Mouse (Mus musculus) MEL (cell line): ENCODE measurements at regions not wholly inside any gene's neighbourhood (a gene's known extent, or its start where the extent isn't known, plus 50 kb on each side); places are given as distances from the start of the nearest gene placed in this dataset.

Experiments
- CTCF ChIP-seq, 3 experiments: IDR thresholded peaks in 2 of 3; conservative IDR thresholded peaks in 1 of 3; 2 replicates each; pipeline ENCODE4 v1.5.1; 2011 to 2012; ENCODE audit warnings: low read length in 3 of 3, low read depth in 2 of 3, mild to moderate bottlenecking in 2 of 3, improper control_type of control experiment in 1 of 3, inconsistent platforms in 1 of 3, mixed read lengths in 1 of 3, moderate library complexity in 1 of 3; ENCODE audit not compliant: control insufficient read depth in 1 of 3, insufficient read depth in 1 of 3, poor library complexity in 1 of 3, severe bottlenecking in 1 of 3
- EP300 ChIP-seq, 2 experiments: IDR thresholded peaks; 2 replicates each; pipeline ENCODE4 v1.6.1; 2011; ENCODE audit warnings: improper control_type of control experiment in 2 of 2, low read length in 2 of 2, low read depth in 1 of 2, mild to moderate bottlenecking in 1 of 2
- GATA1 ChIP-seq: IDR thresholded peaks from 2 replicates; pipeline ENCODE4 v1.6.1; 2011; ENCODE audit warnings: low read depth, low read length, improper control_type of control experiment

GRCm38 (mm10) chr12:9266221-9266620 lies 236.4 kb downstream of the Ttc32 start:
- no peak for TF ChIP-seq CTCF (IDR thresholded peaks at IDR 0.05 in 2 of 3, conservative IDR thresholded peaks at IDR 0.05 in 1 of 3; ENCODE audit: control insufficient read depth in 1 of 3, insufficient read depth in 1 of 3, low read depth in 2 of 3, low read length in 3 of 3, poor library complexity in 1 of 3, severe bottlenecking in 1 of 3)
- no peak for TF ChIP-seq EP300 (IDR thresholded peaks at IDR 0.05; ENCODE audit: low read depth in 1 of 2, low read length in 2 of 2)
- no peak for TF ChIP-seq GATA1
